Mouse (Mus musculus): ENCODE measurements at regions not wholly inside any gene's neighbourhood (a gene's known extent, or its start where the extent isn't known, plus 50 kb on each side); places are given as distances from the start of the nearest gene placed in this dataset.

- ATAC-seq (replicated peaks; ENCODE audit: insufficient number of reproducible peaks, low FRiP score, low TSS enrichment, low read depth) (no peak), DNase-seq (ENCODE audit: low spot score) (no peak)
- Histone ChIP-seq H3K9me3 (replicated peaks; ENCODE audit: control insufficient read depth, low read length) (no peaks in the 10 kb centered on the region), H3K4me2 (ENCODE audit: low read depth, low read length) (no peak overlapping the region), H3K4me1 (ENCODE audit: control insufficient read depth, insufficient read depth, low read length) (no peaks in the 10 kb centered on the region), H3K27ac (replicated peaks; ENCODE audit: low read depth, low read length) (no peak overlapping the region), H3K4me3 (ENCODE audit: low read depth, low read length) (no peak overlapping the region), H3K27me3 (ENCODE audit: control insufficient read depth, insufficient read depth, low read length) (no peaks in the 10 kb centered on the region), H3K9ac (replicated peaks; ENCODE audit: low read length) (no peak overlapping the region), H3K36me3 (replicated peaks; ENCODE audit: control insufficient read depth, insufficient read depth, low read depth, low read length) (no peaks in the 10 kb centered on the region)
- 93% methylated on average over 1 of the region's 1 CpGs for WGBS
Measured at GRCm38 (mm10) chr8:7240321-7240720, 1420.7 kb downstream of the Efnb2 start.

DNA sequence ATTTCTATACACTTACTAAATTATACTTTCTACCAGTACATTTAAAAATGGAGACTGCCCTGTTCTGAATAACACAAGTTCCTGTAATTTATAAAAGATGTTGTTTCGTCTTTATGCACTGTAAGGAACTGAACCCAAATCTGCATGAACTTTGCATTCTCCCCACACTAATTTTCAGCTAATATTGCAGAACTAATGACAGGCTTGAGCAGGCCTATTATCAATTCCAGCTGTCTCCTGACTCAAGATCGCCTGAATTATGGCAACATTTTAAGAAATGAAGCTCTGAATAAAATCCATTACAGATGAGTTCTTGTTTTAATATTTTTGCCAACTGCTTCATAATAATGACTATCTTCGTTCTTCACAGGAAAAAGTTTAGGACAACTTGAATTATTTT is 1427.0 kb downstream of the Efnb2 start:
- no peak overlapping the region for H3K4me3 ChIP-seq (ENCODE audit: low read depth, low read length)
- no peaks in the 10 kb centered on the region for H3K9me3 ChIP-seq (replicated peaks; ENCODE audit: control insufficient read depth, low read length)
- H3K9ac ChIP-seq (replicated peaks; ENCODE audit: low read length) = no peak overlapping the region
- no peak for ATAC-seq (replicated peaks; ENCODE audit: insufficient number of reproducible peaks, low FRiP score, low TSS enrichment, low read depth)
- DNase-seq (ENCODE audit: low spot score) = peak; percentile 57
- H3K27ac ChIP-seq (replicated peaks; ENCODE audit: low read depth, low read length) = no peak overlapping the region
- no peaks in the 10 kb centered on the region for H3K27me3 ChIP-seq (ENCODE audit: control insufficient read depth, insufficient read depth, low read length)
- WGBS = 52% methylated on average over 3 of the region's 3 CpGs
- no peaks in the 10 kb centered on the region for H3K4me1 ChIP-seq (ENCODE audit: control insufficient read depth, insufficient read depth, low read length)
- no peak overlapping the region for H3K4me2 ChIP-seq (ENCODE audit: low read depth, low read length)
- no peaks in the 10 kb centered on the region for H3K36me3 ChIP-seq (replicated peaks; ENCODE audit: control insufficient read depth, insufficient read depth, low read depth, low read length)

DNA sequence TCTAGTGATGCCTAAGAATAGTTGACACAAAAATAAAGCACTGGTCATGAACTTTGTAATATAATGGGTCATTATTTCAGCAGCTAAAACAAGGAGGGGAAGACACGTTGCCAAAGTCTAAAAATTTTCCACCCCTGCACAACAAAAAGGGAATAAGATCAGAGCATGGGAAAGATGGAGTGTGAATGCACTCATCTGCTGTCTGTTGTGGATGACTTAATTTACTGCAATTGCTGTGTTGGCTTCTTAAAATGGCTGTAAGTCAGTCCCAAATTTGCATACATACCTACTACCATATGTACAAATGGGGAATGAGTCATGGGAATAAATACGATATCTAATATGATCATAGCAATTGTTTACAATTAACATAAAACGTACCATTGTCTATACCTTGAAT is 1441.7 kb downstream of the Efnb2 start:
- H3K27ac ChIP-seq (replicated peaks; ENCODE audit: low read depth, low read length) = no peak overlapping the region
- no peak for DNase-seq (ENCODE audit: low spot score)
- H3K27me3 ChIP-seq (ENCODE audit: control insufficient read depth, insufficient read depth, low read length) = no peaks in the 10 kb centered on the region
- H3K4me2 ChIP-seq (ENCODE audit: low read depth, low read length) = no peak overlapping the region
- no peak overlapping the region for H3K9ac ChIP-seq (replicated peaks; ENCODE audit: low read length)
- 77% methylated on average over 3 of the region's 3 CpGs for WGBS
- H3K9me3 ChIP-seq (replicated peaks; ENCODE audit: control insufficient read depth, low read length) = no peaks in the 10 kb centered on the region
- H3K36me3 ChIP-seq (replicated peaks; ENCODE audit: control insufficient read depth, insufficient read depth, low read depth, low read length) = no peaks in the 10 kb centered on the region
- no peaks in the 10 kb centered on the region for H3K4me1 ChIP-seq (ENCODE audit: control insufficient read depth, insufficient read depth, low read length)
- H3K4me3 ChIP-seq (ENCODE audit: low read depth, low read length) = no peak overlapping the region
- no peak for ATAC-seq (replicated peaks; ENCODE audit: insufficient number of reproducible peaks, low FRiP score, low TSS enrichment, low read depth)

- DNase-seq (ENCODE audit: low spot score) (no peak), ATAC-seq (replicated peaks; ENCODE audit: insufficient number of reproducible peaks, low FRiP score, low TSS enrichment, low read depth) (no peak)
- no peaks in the 10 kb centered on the region for H3K27me3 ChIP-seq (ENCODE audit: control insufficient read depth, insufficient read depth, low read length)
- H3K9me3 ChIP-seq (replicated peaks; ENCODE audit: control insufficient read depth, low read length) = no peaks in the 10 kb centered on the region
- 54% methylated on average over 3 of the region's 3 CpGs for WGBS
- H3K9ac ChIP-seq (replicated peaks; ENCODE audit: low read length) = no peak overlapping the region
- H3K4me2 ChIP-seq (ENCODE audit: low read depth, low read length) = no peak overlapping the region
- no peak overlapping the region for H3K4me3 ChIP-seq (ENCODE audit: low read depth, low read length)
- H3K4me1 ChIP-seq (ENCODE audit: control insufficient read depth, insufficient read depth, low read length) = no peaks in the 10 kb centered on the region
- H3K36me3 ChIP-seq (replicated peaks; ENCODE audit: control insufficient read depth, insufficient read depth, low read depth, low read length) = no peaks in the 10 kb centered on the region
- no peak overlapping the region for H3K27ac ChIP-seq (replicated peaks; ENCODE audit: low read depth, low read length)
Measured at GRCm38 (mm10) chr8:7207178-7207577, 1453.9 kb downstream of the Efnb2 start.

GRCm38 (mm10) chr8:7206596-7206995 is 1454.4 kb downstream of the Efnb2 start:
- Histone ChIP-seq H3K9ac (replicated peaks; ENCODE audit: low read length) (no peak overlapping the region), H3K9me3 (replicated peaks; ENCODE audit: control insufficient read depth, low read length) (no peaks in the 10 kb centered on the region), H3K4me1 (ENCODE audit: control insufficient read depth, insufficient read depth, low read length) (no peaks in the 10 kb centered on the region), H3K27me3 (ENCODE audit: control insufficient read depth, insufficient read depth, low read length) (no peaks in the 10 kb centered on the region), H3K4me2 (ENCODE audit: low read depth, low read length) (no peak overlapping the region), H3K27ac (replicated peaks; ENCODE audit: low read depth, low read length) (no peak overlapping the region), H3K4me3 (ENCODE audit: low read depth, low read length) (no peak overlapping the region), H3K36me3 (replicated peaks; ENCODE audit: control insufficient read depth, insufficient read depth, low read depth, low read length) (no peaks in the 10 kb centered on the region)
- DNase-seq (ENCODE audit: low spot score) (no peak), ATAC-seq (replicated peaks; ENCODE audit: insufficient number of reproducible peaks, low FRiP score, low TSS enrichment, low read depth) (no peak)

- DNase-seq (ENCODE audit: low spot score) (no peak), ATAC-seq (replicated peaks; ENCODE audit: insufficient number of reproducible peaks, low FRiP score, low TSS enrichment, low read depth) (no peak)
- H3K36me3 ChIP-seq (replicated peaks; ENCODE audit: control insufficient read depth, insufficient read depth, low read depth, low read length) = no peaks in the 10 kb centered on the region
- no peak overlapping the region for H3K4me2 ChIP-seq (ENCODE audit: low read depth, low read length)
- H3K9ac ChIP-seq (replicated peaks; ENCODE audit: low read length) = no peak overlapping the region
- H3K4me3 ChIP-seq (ENCODE audit: low read depth, low read length) = no peak overlapping the region
- no peaks in the 10 kb centered on the region for H3K9me3 ChIP-seq (replicated peaks; ENCODE audit: control insufficient read depth, low read length)
- no peaks in the 10 kb centered on the region for H3K4me1 ChIP-seq (ENCODE audit: control insufficient read depth, insufficient read depth, low read length)
- WGBS = 85% methylated on average over 4 of the region's 4 CpGs
- H3K27ac ChIP-seq (replicated peaks; ENCODE audit: low read depth, low read length) = no peak overlapping the region
- no peaks in the 10 kb centered on the region for H3K27me3 ChIP-seq (ENCODE audit: control insufficient read depth, insufficient read depth, low read length)
Measured at GRCm38 (mm10) chr8:7205086-7205485, 1456.0 kb downstream of the Efnb2 start.

GRCm38 (mm10) chr8:7190726-7191125 is 1470.3 kb downstream of the Efnb2 start:
- no peaks in the 10 kb centered on the region for H3K36me3 ChIP-seq (replicated peaks; ENCODE audit: control insufficient read depth, insufficient read depth, low read depth, low read length)
- DNase-seq (ENCODE audit: low spot score) (no peak), ATAC-seq (replicated peaks; ENCODE audit: insufficient number of reproducible peaks, low FRiP score, low TSS enrichment, low read depth) (no peak)
- H3K9ac ChIP-seq (replicated peaks; ENCODE audit: low read length) = no peak overlapping the region
- H3K27ac ChIP-seq (replicated peaks; ENCODE audit: low read depth, low read length) = no peak overlapping the region
- H3K4me2 ChIP-seq (ENCODE audit: low read depth, low read length) = no peak overlapping the region
- no peaks in the 10 kb centered on the region for H3K4me1 ChIP-seq (ENCODE audit: control insufficient read depth, insufficient read depth, low read length)
- H3K27me3 ChIP-seq (ENCODE audit: control insufficient read depth, insufficient read depth, low read length) = no peaks in the 10 kb centered on the region
- no peaks in the 10 kb centered on the region for H3K9me3 ChIP-seq (replicated peaks; ENCODE audit: control insufficient read depth, low read length)
- no peak overlapping the region for H3K4me3 ChIP-seq (ENCODE audit: low read depth, low read length)

DNA sequence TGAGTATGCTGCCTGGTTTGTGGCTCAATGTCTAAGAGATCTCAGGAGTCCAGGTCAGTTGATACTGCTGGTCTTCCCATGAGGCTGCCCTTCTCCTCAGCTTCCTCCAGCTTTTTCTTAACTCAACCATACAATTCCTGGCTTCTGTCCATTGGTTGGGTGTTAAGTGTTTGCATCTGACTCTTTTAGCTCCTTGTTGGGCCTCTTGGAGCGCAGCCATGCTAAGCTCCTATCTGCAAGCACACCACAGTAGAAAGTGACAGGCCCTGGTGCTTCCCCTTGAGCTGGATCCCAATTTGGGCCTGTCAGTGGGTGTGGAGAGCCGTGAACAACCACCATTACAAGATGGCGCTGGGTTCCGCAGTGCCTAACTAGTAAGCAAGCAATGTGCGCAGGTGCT is 1497.7 kb downstream of the Efnb2 start:
- WGBS = 98% methylated on average over 5 of the region's 5 CpGs

GRCm38 (mm10) chr8:7131746-7132145 is 1529.3 kb downstream of the Efnb2 start:
- Histone ChIP-seq H3K27me3 (ENCODE audit: control insufficient read depth, insufficient read depth, low read length) (no peaks in the 10 kb centered on the region), H3K36me3 (replicated peaks; ENCODE audit: control insufficient read depth, insufficient read depth, low read depth, low read length) (no peaks in the 10 kb centered on the region), H3K9me3 (replicated peaks; ENCODE audit: control insufficient read depth, low read length) (no peaks in the 10 kb centered on the region), H3K4me2 (ENCODE audit: low read depth, low read length) (no peak overlapping the region), H3K9ac (replicated peaks; ENCODE audit: low read length) (no peak overlapping the region), H3K27ac (replicated peaks; ENCODE audit: low read depth, low read length) (no peak overlapping the region), H3K4me1 (ENCODE audit: control insufficient read depth, insufficient read depth, low read length) (no peaks in the 10 kb centered on the region; the same call in 1 of the 2 replicates), H3K4me3 (ENCODE audit: low read depth, low read length) (no peak overlapping the region)
- DNase-seq (ENCODE audit: low spot score) = no peak
- no peak for ATAC-seq (replicated peaks; ENCODE audit: insufficient number of reproducible peaks, low FRiP score, low TSS enrichment, low read depth)
- WGBS = 46% methylated on average over 4 of the region's 4 CpGs

More for the DNA sequence above, 1497.7 kb downstream of the Efnb2 start:
- Histone ChIP-seq H3K9me3 (replicated peaks; ENCODE audit: control insufficient read depth, low read length) (no peaks in the 10 kb centered on the region), H3K9ac (replicated peaks; ENCODE audit: low read length) (no peak overlapping the region), H3K27me3 (ENCODE audit: control insufficient read depth, insufficient read depth, low read length) (no peaks in the 10 kb centered on the region), H3K36me3 (replicated peaks; ENCODE audit: control insufficient read depth, insufficient read depth, low read depth, low read length) (no peaks in the 10 kb centered on the region), H3K4me3 (ENCODE audit: low read depth, low read length) (no peak overlapping the region), H3K4me2 (ENCODE audit: low read depth, low read length) (no peak overlapping the region), H3K27ac (replicated peaks; ENCODE audit: low read depth, low read length) (no peak overlapping the region), H3K4me1 (ENCODE audit: control insufficient read depth, insufficient read depth, low read length) (no peaks in the 10 kb centered on the region)
- DNase-seq (ENCODE audit: low spot score) (no peak), ATAC-seq (replicated peaks; ENCODE audit: insufficient number of reproducible peaks, low FRiP score, low TSS enrichment, low read depth) (no peak)
